Mouse (Mus musculus): ENCODE results near the gene Rac2.

GRCm38 (mm10) chr15:78544041-78544440, 28.5 kb downstream of the Rac2 start:
- no peak for TF ChIP-seq POLR2A (IDR thresholded peaks at IDR 0.05; ENCODE audit: borderline replicate concordance, low read depth, low read length)
- no peak for TF ChIP-seq CTCF (IDR thresholded peaks at IDR 0.05; ENCODE audit: low read depth, low read length)

All from bone marrow macrophage, adult 2 months (primary cell).